Mouse (Mus musculus): Measurements from ENCODE around the gene Sccpdh. TPM values are rescaled to one million over a fixed set of nuclear protein-coding genes. Genes with fewer than 3 reads are reported as not detected.
A peak's percentile ranks its signal among the peaks of the same experiment; 100 is the strongest.
"Not testable (repeated sequence)": the region's sequence is repeated elsewhere in the genome, so short reads cannot be mapped to it uniquely, and the experiment has no call there.

Sccpdh gene
- polyA plus RNA-seq, 1 experiment from 2014 or later: 9.5 TPM

GRCm38 (mm10) chr1:179668836-179669537, 977 bp downstream of the Sccpdh start:
- WGBS (ENCODE audit: insufficient replicate concordance): 27% methylated on average over 12 of the region's 12 CpGs
- no peak for ATAC-seq (ENCODE audit: insufficient read depth)
- Histone ChIP-seq H3K4me1 (replicated peaks) (peaks cover 7% of the 10 kb centered on the region), H3K9ac (no peak overlapping the region), H3K4me2 (peak overlapping the region; percentile 82), H3K4me3 (replicated peaks) (peak overlapping the region; percentile 65), H3K27ac (replicated peaks) (no peak overlapping the region), H3K9me3 (replicated peaks) (no peaks in the 10 kb centered on the region), H3K27me3 (peaks cover 60% of the 10 kb centered on the region), H3K36me3 (replicated peaks) (no peaks in the 10 kb centered on the region)

GRCm38 (mm10) chr1:179674355-179674754, 6.3 kb downstream of the Sccpdh start:
- no peak overlapping the region for H3K9ac ChIP-seq
- no peaks in the 10 kb centered on the region for H3K36me3 ChIP-seq (replicated peaks)
- no peaks in the 10 kb centered on the region for H3K9me3 ChIP-seq (replicated peaks)
- H3K27me3 ChIP-seq: peaks cover 16% of the 10 kb centered on the region
- no peak overlapping the region for H3K27ac ChIP-seq (replicated peaks)
- no peaks in the 10 kb centered on the region for H3K4me1 ChIP-seq (replicated peaks)
- H3K4me2 ChIP-seq: no peak overlapping the region
- no peak for ATAC-seq (ENCODE audit: insufficient read depth)
- 65% methylated on average over 3 of the region's 3 CpGs for WGBS (ENCODE audit: insufficient replicate concordance)
- no peak overlapping the region for H3K4me3 ChIP-seq (replicated peaks)

GRCm38 (mm10) chr1:179677031-179677430, 9.0 kb downstream of the Sccpdh start:
- H3K9ac ChIP-seq: no peak overlapping the region
- no peaks in the 10 kb centered on the region for H3K4me1 ChIP-seq (replicated peaks)
- WGBS (ENCODE audit: insufficient replicate concordance): 65% methylated on average over 2 of the region's 2 CpGs
- no peaks in the 10 kb centered on the region for H3K9me3 ChIP-seq (replicated peaks)
- H3K27ac ChIP-seq (replicated peaks): no peak overlapping the region
- H3K36me3 ChIP-seq (replicated peaks): no peaks in the 10 kb centered on the region
- no peak for ATAC-seq (ENCODE audit: insufficient read depth)
- H3K4me2 ChIP-seq: no peak overlapping the region
- H3K27me3 ChIP-seq: no peaks in the 10 kb centered on the region
- no peak overlapping the region for H3K4me3 ChIP-seq (replicated peaks)

- Histone ChIP-seq H3K9ac (no peak overlapping the region), H3K27ac (replicated peaks) (no peak overlapping the region), H3K9me3 (replicated peaks) (no peaks in the 10 kb centered on the region), H3K4me1 (replicated peaks) (no peaks in the 10 kb centered on the region), H3K4me2 (no peak overlapping the region), H3K27me3 (no peaks in the 10 kb centered on the region), H3K36me3 (replicated peaks) (0 out of 2 replicates have a peak, but pooled peaks cover 4% of the 10 kb centered on the region), H3K4me3 (replicated peaks) (no peak overlapping the region)
- WGBS (ENCODE audit: insufficient replicate concordance): 82% methylated on average over 4 of the region's 4 CpGs
- no peak for ATAC-seq (ENCODE audit: insufficient read depth)
Observed at GRCm38 (mm10) chr1:179679326-179679725, 11.3 kb downstream of the Sccpdh start.

GRCm38 (mm10) chr1:179682753-179683152, 14.7 kb downstream of the Sccpdh start:
- not testable (repeated sequence) for H3K9me3 ChIP-seq (replicated peaks); H3K27me3 ChIP-seq; H3K27ac ChIP-seq (replicated peaks); ATAC-seq (ENCODE audit: insufficient read depth); H3K4me2 ChIP-seq; H3K36me3 ChIP-seq (replicated peaks); H3K4me3 ChIP-seq (replicated peaks); H3K9ac ChIP-seq; H3K4me1 ChIP-seq (replicated peaks)
- WGBS (ENCODE audit: insufficient replicate concordance): 50% methylated on average over 10 of the region's 10 CpGs

- WGBS (ENCODE audit: insufficient replicate concordance): 74% methylated on average over 6 of the region's 6 CpGs
- Histone ChIP-seq H3K27me3 (no peaks in the 10 kb centered on the region), H3K27ac (replicated peaks) (no peak overlapping the region), H3K9me3 (replicated peaks) (no peaks in the 10 kb centered on the region), H3K36me3 (replicated peaks) (0 out of 2 replicates have a peak, but pooled peaks cover 9% of the 10 kb centered on the region), H3K4me3 (replicated peaks) (no peak overlapping the region), H3K4me2 (no peak overlapping the region), H3K9ac (no peak overlapping the region), H3K4me1 (replicated peaks) (no peaks in the 10 kb centered on the region)
- ATAC-seq (ENCODE audit: insufficient read depth): no peak
Observed at GRCm38 (mm10) chr1:179686348-179686747, 18.3 kb downstream of the Sccpdh start.

- H3K9ac ChIP-seq: no peak overlapping the region
- no peaks in the 10 kb centered on the region for H3K9me3 ChIP-seq (replicated peaks)
- 0 out of 2 replicates have a peak, but pooled peaks cover 9% of the 10 kb centered on the region for H3K36me3 ChIP-seq (replicated peaks)
- H3K4me3 ChIP-seq (replicated peaks): no peak overlapping the region
- 70% methylated on average over 5 of the region's 5 CpGs for WGBS (ENCODE audit: insufficient replicate concordance)
- no peak overlapping the region for H3K4me2 ChIP-seq
- no peak overlapping the region for H3K27ac ChIP-seq (replicated peaks)
- ATAC-seq (ENCODE audit: insufficient read depth): no peak
- H3K27me3 ChIP-seq: no peaks in the 10 kb centered on the region
- no peaks in the 10 kb centered on the region for H3K4me1 ChIP-seq (replicated peaks)
Observed at GRCm38 (mm10) chr1:179686781-179687180, 18.8 kb downstream of the Sccpdh start.

GRCm38 (mm10) chr1:179687305-179687704, 19.3 kb downstream of the Sccpdh start:
- 52% methylated on average over 1 of the region's 1 CpGs for WGBS (ENCODE audit: insufficient replicate concordance)
- ATAC-seq (ENCODE audit: insufficient read depth): no peak
- H3K9me3 ChIP-seq (replicated peaks): no peaks in the 10 kb centered on the region
- H3K4me3 ChIP-seq (replicated peaks): no peak overlapping the region
- no peaks in the 10 kb centered on the region for H3K4me1 ChIP-seq (replicated peaks)
- no peak overlapping the region for H3K9ac ChIP-seq
- no peak overlapping the region for H3K27ac ChIP-seq (replicated peaks)
- H3K36me3 ChIP-seq (replicated peaks): 0 out of 2 replicates have a peak, but pooled peaks cover 9% of the 10 kb centered on the region
- no peak overlapping the region for H3K4me2 ChIP-seq
- H3K27me3 ChIP-seq: no peaks in the 10 kb centered on the region

- WGBS (ENCODE audit: insufficient replicate concordance): 74% methylated on average over 3 of the region's 3 CpGs
Observed at GRCm38 (mm10) chr1:179687966-179688365, 20.0 kb downstream of the Sccpdh start.

GRCm38 (mm10) chr1:179688415-179688814, 20.4 kb downstream of the Sccpdh start:
- no peaks in the 10 kb centered on the region for H3K4me1 ChIP-seq (replicated peaks)
- no peak overlapping the region for H3K9ac ChIP-seq
- H3K4me3 ChIP-seq (replicated peaks): no peak overlapping the region
- WGBS (ENCODE audit: insufficient replicate concordance): 57% methylated on average over 6 of the region's 6 CpGs
- H3K4me2 ChIP-seq: no peak overlapping the region
- H3K27ac ChIP-seq (replicated peaks): no peak overlapping the region
- H3K27me3 ChIP-seq: no peaks in the 10 kb centered on the region
- 0 out of 2 replicates have a peak, but pooled peaks cover 5% of the 10 kb centered on the region for H3K36me3 ChIP-seq (replicated peaks)
- no peak for ATAC-seq (ENCODE audit: insufficient read depth)
- H3K9me3 ChIP-seq (replicated peaks): no peaks in the 10 kb centered on the region

More at GRCm38 (mm10) chr1:179687966-179688365, 20.0 kb downstream of the Sccpdh start:
- ATAC-seq (ENCODE audit: insufficient read depth): no peak
- Histone ChIP-seq H3K9me3 (replicated peaks) (no peaks in the 10 kb centered on the region), H3K27ac (replicated peaks) (no peak overlapping the region), H3K4me2 (no peak overlapping the region), H3K4me3 (replicated peaks) (no peak overlapping the region), H3K9ac (no peak overlapping the region), H3K36me3 (replicated peaks) (0 out of 2 replicates have a peak, but pooled peaks cover 7% of the 10 kb centered on the region), H3K4me1 (replicated peaks) (no peaks in the 10 kb centered on the region), H3K27me3 (no peaks in the 10 kb centered on the region)

GRCm38 (mm10) chr1:179688914-179689313, 20.9 kb downstream of the Sccpdh start:
- no peak for ATAC-seq (ENCODE audit: insufficient read depth)
- no peak overlapping the region for H3K27ac ChIP-seq (replicated peaks)
- H3K4me3 ChIP-seq (replicated peaks): no peak overlapping the region
- H3K4me2 ChIP-seq: no peak overlapping the region
- 0 out of 2 replicates have a peak, but pooled peaks cover 5% of the 10 kb centered on the region for H3K36me3 ChIP-seq (replicated peaks)
- 59% methylated on average over 5 of the region's 5 CpGs for whole genome bisulfite sequencing (ENCODE audit: insufficient replicate concordance)
- no peak overlapping the region for H3K9ac ChIP-seq
- H3K9me3 ChIP-seq (replicated peaks): no peaks in the 10 kb centered on the region
- H3K4me1 ChIP-seq (replicated peaks): no peaks in the 10 kb centered on the region
- H3K27me3 ChIP-seq: no peaks in the 10 kb centered on the region

Data from liver, embryonic 15.5 days (tissue).